Mouse (Mus musculus) spleen, adult 2 months (tissue): Measurements from ENCODE around the gene Kif11. TPM values are rescaled to one million over a fixed set of nuclear protein-coding genes. Genes with fewer than 3 reads are reported as not detected.

Experiments
- DNase-seq, 2 experiments: peaks; one replicate each; pipeline versions ENCODE4 v3.0.0 to v3.0.0-alpha.2; 2012 to 2021; ENCODE audit warnings: low spot score in 2 of 2, low read depth in 1 of 2
- H3K27ac ChIP-seq: fragments of 200-500 bp; 2 replicates; pipeline ENCODE4 v1.5.1; 2012; ENCODE audit warnings: low read length, inconsistent platforms; ENCODE audit not compliant: insufficient read depth
- H3K27me3 ChIP-seq: fragments of 200-500 bp; 2 replicates; pipeline ENCODE4 v1.6.1; 2012; ENCODE audit warnings: mild to moderate bottlenecking, moderate library complexity, low read length, inconsistent platforms; ENCODE audit not compliant: control insufficient read depth, insufficient read depth
- H3K36me3 ChIP-seq: fragments of 200-500 bp; 2 replicates; pipeline ENCODE4 v1.6.1; 2012; ENCODE audit warnings: mild to moderate bottlenecking, low read length, inconsistent platforms; ENCODE audit not compliant: control insufficient read depth, insufficient read depth
- H3K4me1 ChIP-seq: fragments of 200-500 bp; 2 replicates; pipeline ENCODE4 v1.6.1; 2011; ENCODE audit warnings: inconsistent platforms; ENCODE audit not compliant: control insufficient read depth, insufficient read depth, insufficient read length
- H3K4me3 ChIP-seq: fragments of 200-500 bp; 2 replicates; pipeline ENCODE4 v1.5.1; 2011; ENCODE audit warnings: mild to moderate bottlenecking, inconsistent platforms; ENCODE audit not compliant: insufficient read depth, insufficient read length; ENCODE audit errors: extremely low read depth
- CTCF ChIP-seq: fragments of 200-500 bp; IDR thresholded peaks from 2 replicates; pipeline ENCODE4 v1.5.1; 2011; ENCODE audit warnings: mild to moderate bottlenecking, inconsistent platforms; ENCODE audit not compliant: insufficient read depth, insufficient read length, insufficient replicate concordance; ENCODE audit errors: extremely low read depth
- POLR2A ChIP-seq: fragments of 200-500 bp; IDR thresholded peaks from 2 replicates; pipeline ENCODE4 v1.6.1; 2011; ENCODE audit warnings: low read depth, low read length, inconsistent platforms
- WGBS: fragments of 180-500 bp; shearing (Covaris S2); methylation state at CpG from one replicate; pipeline ENCODE4 v1.1.7; 2018; 5-methylcytosine and 5-hydroxymethylcytosine counted together
- polyA plus RNA-seq: library from polyadenylated mRNA; depleted of rRNA; stranded (reverse); fragments of >200 nt; gene quantifications from 2 replicates; pipeline ENCODE4 v1.2.3, GENCODE M21; 2012

The Kif11 gene
- polyA plus RNA-seq, 1 experiment: 2.1 TPM

DNA sequence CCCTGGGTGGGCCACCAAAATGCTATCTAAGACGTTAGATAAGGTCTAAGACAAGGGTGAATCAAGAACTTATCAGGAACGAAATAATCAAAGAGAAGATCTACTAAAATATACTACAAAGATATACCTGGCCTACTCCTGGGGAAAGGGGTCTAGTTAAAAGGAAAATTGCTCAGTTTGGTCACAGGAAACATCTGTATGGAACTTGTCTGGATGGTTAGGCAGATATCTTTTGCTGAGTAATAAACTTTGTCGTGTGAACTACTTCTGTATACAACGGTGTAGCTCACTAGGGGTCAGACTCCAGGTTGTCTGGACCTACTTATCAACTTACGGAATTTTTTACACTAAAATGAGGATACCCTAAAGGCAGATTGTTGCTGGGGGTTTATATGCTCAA is 16.2 kb upstream of the Kif11 start:
- Histone ChIP-seq H3K36me3 (no peaks in the 10 kb centered on the region), H3K27me3 (no peaks in the 10 kb centered on the region), H3K4me1 (no peaks in the 10 kb centered on the region), H3K27ac (no peak overlapping the region), H3K4me3 (no peak overlapping the region)
- WGBS: 40% methylated on average over 5 of the region's 5 CpGs
- no peak for TF ChIP-seq CTCF
- TF ChIP-seq POLR2A: no peak
- no peak for DNase-seq

DNA sequence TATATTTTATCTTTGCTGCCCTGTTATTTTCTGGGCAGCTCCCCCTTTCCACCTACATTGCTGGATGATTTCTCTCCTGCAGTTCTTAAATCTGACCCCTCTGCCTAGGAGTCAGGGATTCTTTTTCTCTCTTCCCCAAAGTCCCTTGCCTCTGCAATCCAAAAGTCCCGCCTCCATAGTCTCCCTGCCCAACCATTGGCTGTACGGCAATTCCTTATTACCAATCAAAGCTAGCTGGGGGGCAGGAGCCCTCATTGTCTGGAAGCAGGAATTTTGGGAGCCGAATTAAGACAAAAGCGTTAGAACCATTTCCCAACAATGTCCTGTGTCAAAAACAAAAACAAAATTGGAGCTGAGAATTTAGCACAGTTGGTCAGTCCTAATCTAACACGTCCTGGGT is 13.7 kb upstream of the Kif11 start:
- no peak overlapping the region for H3K27ac ChIP-seq
- no peaks in the 10 kb centered on the region for H3K36me3 ChIP-seq
- H3K4me3 ChIP-seq: no peak overlapping the region
- no peak for TF ChIP-seq POLR2A
- TF ChIP-seq CTCF: no peak
- WGBS: 85% methylated on average over 5 of the region's 5 CpGs
- DNase-seq: no peak
- no peaks in the 10 kb centered on the region for H3K27me3 ChIP-seq
- H3K4me1 ChIP-seq: no peaks in the 10 kb centered on the region

DNA sequence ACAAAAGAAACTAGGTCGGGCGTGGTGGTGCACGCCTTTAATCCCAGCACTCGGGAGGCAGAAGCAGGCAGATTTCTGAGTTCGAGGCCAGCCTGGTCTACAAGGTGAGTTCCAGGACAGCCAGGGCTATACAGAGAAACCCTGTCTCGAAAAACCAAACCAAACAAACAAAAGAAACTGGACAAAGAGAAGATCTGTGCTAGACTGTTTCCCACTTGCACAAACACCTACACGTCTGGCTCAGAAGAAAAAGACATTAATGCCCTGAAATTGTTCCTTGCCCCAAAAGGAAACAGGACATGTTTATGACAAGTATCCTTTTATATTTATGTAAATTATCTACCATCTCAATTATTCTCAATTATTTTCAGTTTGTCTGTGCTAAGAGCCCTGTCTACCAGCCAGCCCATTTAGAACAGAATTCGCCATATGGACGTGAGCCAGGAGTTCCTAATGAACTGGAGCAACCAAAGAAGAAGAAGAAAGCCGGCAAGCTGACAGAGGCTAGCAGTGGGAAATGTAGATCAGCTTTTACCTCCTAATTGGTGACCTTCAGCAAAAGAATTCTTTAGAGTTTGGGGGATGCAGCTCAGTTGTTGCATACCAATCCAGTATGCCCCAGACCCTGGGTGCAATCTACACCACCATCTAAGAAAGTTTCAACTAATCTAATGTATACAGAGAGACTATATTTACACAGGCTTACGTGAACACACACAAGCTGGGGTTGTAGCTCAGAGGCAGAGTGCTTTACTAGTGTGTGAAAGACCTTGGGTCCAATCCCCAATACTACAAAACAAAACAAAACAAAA is 12.9 kb upstream of the Kif11 start:
- no peaks in the 10 kb centered on the region for H3K27me3 ChIP-seq
- no peak overlapping the region for H3K27ac ChIP-seq
- no peak overlapping the region for H3K4me3 ChIP-seq
- H3K4me1 ChIP-seq: no peaks in the 10 kb centered on the region
- TF ChIP-seq POLR2A (no peak), CTCF (no peak)
- H3K36me3 ChIP-seq: no peaks in the 10 kb centered on the region
- WGBS: 84% methylated on average over 11 of the region's 11 CpGs
- DNase-seq: no peak

DNA sequence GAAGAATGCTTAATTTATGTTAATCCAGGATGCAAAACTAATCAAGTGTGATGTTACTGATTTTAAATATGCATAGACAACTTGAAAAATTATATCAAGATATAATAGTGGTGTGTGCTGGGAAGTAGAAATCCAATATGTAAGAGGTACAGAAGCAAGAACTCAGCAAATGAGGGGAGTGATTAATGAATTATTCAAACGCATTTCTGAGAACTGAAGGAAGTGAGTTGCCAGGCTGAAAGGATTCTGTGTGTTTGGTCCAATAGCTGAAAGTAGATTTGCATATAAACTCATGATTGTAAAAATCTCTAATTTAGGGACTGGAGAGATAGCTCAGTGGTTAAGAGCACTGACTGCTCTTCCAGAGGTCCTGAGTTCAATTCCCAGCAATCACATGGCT is 7.2 kb upstream of the Kif11 start:
- TF ChIP-seq CTCF (no peak), POLR2A (no peak)
- Histone ChIP-seq H3K4me1 (peaks cover 2% of the 10 kb centered on the region; the same call in 1 of the 2 replicates), H3K36me3 (no peaks in the 10 kb centered on the region), H3K4me3 (no peak overlapping the region), H3K27me3 (no peaks in the 10 kb centered on the region), H3K27ac (no peak overlapping the region)
- 83% methylated on average over 1 of the region's 1 CpGs for WGBS
- no peak for DNase-seq

DNA sequence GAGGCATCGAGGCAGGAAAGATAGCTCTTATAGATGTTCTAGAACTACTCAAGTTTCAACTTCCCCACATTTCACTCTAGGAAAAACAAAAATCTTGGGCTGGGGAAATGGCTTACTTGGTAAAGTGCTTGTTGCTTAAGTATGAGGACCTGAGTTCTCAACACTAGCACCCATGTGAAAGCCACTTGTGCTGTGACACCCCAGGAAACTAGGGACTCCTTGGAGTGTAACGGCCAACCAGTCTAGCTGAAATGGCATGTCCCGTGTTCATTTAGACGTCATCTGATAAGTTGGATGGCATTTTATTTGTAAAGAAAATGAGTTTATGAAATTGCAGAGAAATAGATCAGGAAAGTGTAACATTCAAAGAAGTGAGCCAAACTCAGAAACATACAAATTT is 6.3 kb upstream of the Kif11 start:
- H3K36me3 ChIP-seq: no peaks in the 10 kb centered on the region
- 69% methylated on average over 4 of the region's 4 CpGs for WGBS
- peaks cover 2% of the 10 kb centered on the region; the same call in 1 of the 2 replicates for H3K4me1 ChIP-seq

DNA sequence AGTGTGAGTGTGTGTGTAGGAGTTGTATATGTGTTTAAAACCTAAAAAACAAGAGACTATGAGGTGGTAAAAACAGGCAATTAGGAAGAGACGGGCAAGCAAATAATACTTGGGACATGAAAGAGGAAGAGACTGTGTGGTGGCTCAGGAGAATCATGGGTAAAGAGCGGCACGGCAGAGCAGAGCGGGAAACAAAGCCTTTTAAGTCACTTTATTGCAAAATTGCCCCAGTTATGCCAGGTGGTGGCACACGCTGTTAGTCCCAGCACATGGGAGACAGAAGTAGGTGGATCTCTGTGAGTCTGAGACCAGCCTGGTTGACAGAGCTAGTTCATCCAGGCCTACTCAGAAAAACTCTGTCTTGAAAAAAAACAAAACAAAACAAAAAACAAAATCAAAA is 5.8 kb upstream of the Kif11 start:
- H3K4me1 ChIP-seq: peaks cover 4% of the 10 kb centered on the region; the same call in 1 of the 2 replicates
- H3K27me3 ChIP-seq: no peaks in the 10 kb centered on the region
- peak overlapping the region; percentile 24; the same call in 1 of the 2 replicates for H3K4me3 ChIP-seq
- DNase-seq: peak; percentile 14 to 50
- H3K27ac ChIP-seq: 0 out of 2 replicates have a peak overlapping the region, but pooled peaks have one; percentile 48
- no peak for TF ChIP-seq CTCF
- no peak for TF ChIP-seq POLR2A
- 15% methylated on average over 5 of the region's 5 CpGs for WGBS
- no peaks in the 10 kb centered on the region for H3K36me3 ChIP-seq

More for the DNA sequence above, 6.3 kb upstream of the Kif11 start:
- no peak overlapping the region; the same call in 1 of the 2 replicates for H3K4me3 ChIP-seq
- H3K27ac ChIP-seq: no peak overlapping the region
- DNase-seq: no peak
- no peaks in the 10 kb centered on the region for H3K27me3 ChIP-seq
- TF ChIP-seq POLR2A (no peak), CTCF (no peak)
